Mouse (Mus musculus): ENCODE results near the gene Cmtm3.

DNA sequence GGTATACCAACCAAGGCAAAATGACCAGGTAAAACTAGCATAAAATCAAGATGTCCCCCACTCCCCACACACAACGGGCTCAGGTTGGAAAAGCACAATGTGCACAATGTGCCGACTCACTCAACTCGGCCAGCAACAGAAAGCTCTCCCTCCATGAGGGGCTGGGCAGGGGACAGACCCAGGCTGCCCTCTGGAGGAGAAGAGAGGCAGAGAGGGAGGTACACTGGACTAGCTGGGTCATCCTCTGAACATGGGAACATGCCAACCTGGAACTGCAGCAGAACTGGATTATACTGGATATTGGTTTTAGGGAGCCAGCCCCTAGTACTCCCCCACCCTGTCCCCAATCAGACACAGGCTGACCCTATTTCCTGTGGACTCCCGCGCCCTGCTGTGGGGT, 14.0 kb downstream of the Cmtm3 start:
- TF ChIP-seq CTCF (IDR thresholded peaks at IDR 0.05; ENCODE audit: low read depth, low read length), result peak; percentile 25
- TF ChIP-seq POLR2A (IDR thresholded peaks at IDR 0.05; ENCODE audit: extremely low read depth, insufficient read depth, low read length), result no peak
